Mouse (Mus musculus): ENCODE data around the gene Garnl3.
"Not testable (repeated sequence)": the region's sequence is repeated elsewhere in the genome, so short reads cannot be mapped to it uniquely, and the experiment has no call there.

Garnl3 gene

GRCm38 (mm10) chr2:33154751-33155372 lies 23.4 kb upstream of the Garnl3 start:
- DNase-seq = peak; percentile 78 to 86

GRCm38 (mm10) chr2:33146994-33147393 lies 15.5 kb upstream of the Garnl3 start:
- no peak for DNase-seq

- DNase-seq = no peak
Measured at GRCm38 (mm10) chr2:33143292-33143691, 11.8 kb upstream of the Garnl3 start.

- DNase-seq = no peak
Measured at GRCm38 (mm10) chr2:33138491-33138890, 7.0 kb upstream of the Garnl3 start.

- no peak for DNase-seq
Measured at GRCm38 (mm10) chr2:33137731-33138130, 6.3 kb upstream of the Garnl3 start.

GRCm38 (mm10) chr2:33137244-33137643 lies 5.8 kb upstream of the Garnl3 start:
- peak; percentile 71 to 79 for DNase-seq

- DNase-seq = no peak
Measured at GRCm38 (mm10) chr2:33136366-33136765, 4.9 kb upstream of the Garnl3 start.

- DNase-seq = no peak
Measured at GRCm38 (mm10) chr2:33134766-33135490, 3.5 kb upstream of the Garnl3 start.

- no peak for DNase-seq
Measured at GRCm38 (mm10) chr2:33132306-33132705, 852 bp upstream of the Garnl3 start.

- DNase-seq = peak; percentile 92 to 98
Measured at GRCm38 (mm10) chr2:33130526-33131483, 649 bp downstream of the Garnl3 start.

- peak; percentile 63 to 77 for DNase-seq
Measured at GRCm38 (mm10) chr2:33130141-33130525, 1.3 kb downstream of the Garnl3 start.

GRCm38 (mm10) chr2:33129696-33130095 lies 1.8 kb downstream of the Garnl3 start:
- DNase-seq = peak; percentile 57 to 62

- DNase-seq = peak in 1 of 2 experiments; percentile 36
Measured at GRCm38 (mm10) chr2:33129005-33129404, 2.4 kb downstream of the Garnl3 start.

- no peak for DNase-seq
Measured at GRCm38 (mm10) chr2:33127271-33127670, 4.2 kb downstream of the Garnl3 start.

- no peak for DNase-seq
Measured at GRCm38 (mm10) chr2:33122856-33123255, 8.6 kb downstream of the Garnl3 start.

GRCm38 (mm10) chr2:33100536-33100935 lies 30.9 kb downstream of the Garnl3 start:
- DNase-seq = peak; percentile 79 to 89

GRCm38 (mm10) chr2:33097326-33097725 lies 34.1 kb downstream of the Garnl3 start:
- DNase-seq = not testable (repeated sequence)

GRCm38 (mm10) chr2:33095221-33095671 lies 36.2 kb downstream of the Garnl3 start:
- no peak for DNase-seq

GRCm38 (mm10) chr2:33090620-33091520 lies 40.6 kb downstream of the Garnl3 start:
- no peak for DNase-seq

- DNase-seq = not testable (repeated sequence)
Measured at GRCm38 (mm10) chr2:33090033-33090400, 41.4 kb downstream of the Garnl3 start.

GRCm38 (mm10) chr2:33089356-33090032 lies 42.0 kb downstream of the Garnl3 start:
- peak; percentile 59 to 74 for DNase-seq

Measured in cerebellum, adult 18-20 months (tissue).